Mouse (Mus musculus): ENCODE results near the gene Nkx2-2. TPM values are rescaled to one million over a fixed set of nuclear protein-coding genes. Genes with fewer than 3 reads are reported as not detected.
A peak's percentile ranks its signal among the peaks of the same experiment; 100 is the strongest.

Gene Nkx2-2
- polyA plus RNA-seq, 1 experiment from 2014 or later, result not detected

DNA sequence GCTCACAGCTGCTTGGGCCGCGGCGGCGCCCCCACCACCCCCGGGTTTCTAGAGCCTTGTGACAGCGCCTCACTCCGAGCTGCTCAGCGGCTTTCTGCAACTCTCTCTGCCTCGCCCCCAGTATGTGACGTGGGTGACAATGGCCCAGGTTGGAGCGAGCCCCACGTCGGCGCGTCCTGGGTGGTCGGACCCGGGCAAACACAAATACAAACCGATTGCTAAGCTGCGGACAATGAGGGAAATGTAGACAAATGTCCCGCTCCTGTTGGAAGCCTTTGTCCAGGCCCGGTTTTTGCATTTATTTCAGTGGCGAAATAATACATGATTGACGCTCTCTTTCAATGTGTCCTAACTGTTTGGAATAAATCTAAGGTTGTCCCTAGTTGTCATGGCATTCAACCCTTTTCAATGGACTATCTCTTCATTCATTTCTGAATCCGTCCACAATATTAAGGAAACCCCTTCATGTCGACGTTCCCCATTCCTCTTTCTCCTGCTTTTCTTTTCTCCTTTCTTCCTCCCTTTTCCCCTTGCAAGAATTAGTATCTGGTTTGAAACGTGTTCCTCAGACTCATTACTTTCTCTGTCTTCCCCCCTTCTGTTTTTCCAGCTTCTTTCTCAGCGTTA is 5.9 kb downstream of the Nkx2-2 start:
- no peak overlapping the region for H3K27ac ChIP-seq (replicated peaks)
- H3K4me1 ChIP-seq, result peaks cover 28% of the 10 kb centered on the region
- 3% methylated on average over 28 of the region's 28 CpGs for WGBS
- H3K9ac ChIP-seq, result no peak overlapping the region
- no peaks in the 10 kb centered on the region for H3K36me3 ChIP-seq
- 0 out of 2 replicates have a peak overlapping the region, but pooled peaks have one; percentile 6 for H3K4me2 ChIP-seq
- H3K9me3 ChIP-seq, result no peaks in the 10 kb centered on the region
- no peak overlapping the region for H3K4me3 ChIP-seq
- ATAC-seq (ENCODE audit: extremely low read depth, insufficient number of reproducible peaks, low FRiP score, low TSS enrichment), result no peak
- H3K27me3 ChIP-seq (replicated peaks), result peaks cover 96% of the 10 kb centered on the region

DNA sequence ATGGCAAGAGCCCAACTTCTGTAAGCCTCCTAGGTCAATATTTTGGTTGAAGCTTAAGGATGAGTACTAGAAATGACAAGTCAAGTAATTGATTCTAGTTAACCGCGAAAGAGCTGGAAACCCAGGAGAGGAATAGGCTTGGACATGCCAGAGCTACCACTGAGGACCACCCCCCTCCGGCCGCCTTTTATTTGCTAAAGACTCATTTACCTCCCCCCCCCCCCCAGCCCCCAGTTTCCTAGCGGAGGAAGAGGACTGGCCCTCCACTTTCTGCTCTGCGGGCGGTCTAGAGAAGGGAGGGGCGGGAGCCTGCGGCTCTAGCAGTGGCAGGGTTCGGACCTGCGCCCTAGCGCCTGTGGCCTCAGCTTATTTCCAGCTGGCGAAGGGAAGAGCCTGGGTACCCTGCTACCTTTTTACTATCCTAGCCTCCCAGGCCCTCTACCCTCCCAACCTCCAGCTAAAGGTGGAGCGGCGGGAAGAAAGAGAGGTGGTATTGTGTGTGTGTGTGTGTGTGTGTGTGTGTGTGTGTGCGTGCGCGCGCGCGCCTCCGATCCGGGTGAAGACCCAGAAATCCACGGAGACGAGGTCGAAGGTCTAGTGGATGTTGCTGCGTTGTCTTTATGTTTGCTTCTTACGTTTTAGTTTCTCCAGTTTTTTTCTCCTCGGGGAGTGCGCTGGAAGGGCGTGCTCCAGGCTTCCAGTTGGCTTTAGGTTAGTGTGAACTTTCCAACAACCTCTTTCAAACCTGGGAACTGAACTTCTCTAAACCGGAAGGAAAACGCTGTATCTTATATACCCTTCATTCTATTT is 6.8 kb downstream of the Nkx2-2 start:
- WGBS, result under 1% methylated on average over 31 of the region's 33 CpGs
- Histone ChIP-seq H3K4me1 (peaks cover 28% of the 10 kb centered on the region), H3K9ac (no peak overlapping the region), H3K4me2 (peak overlapping the region; percentile 13; the same call in 1 of the 2 replicates), H3K27ac (replicated peaks) (no peak overlapping the region), H3K4me3 (peak overlapping the region; percentile 5; the same call in 1 of the 2 replicates), H3K27me3 (replicated peaks) (peaks cover 96% of the 10 kb centered on the region), H3K36me3 (no peaks in the 10 kb centered on the region), H3K9me3 (no peaks in the 10 kb centered on the region)
- no peak for ATAC-seq (ENCODE audit: extremely low read depth, insufficient number of reproducible peaks, low FRiP score, low TSS enrichment)

DNA sequence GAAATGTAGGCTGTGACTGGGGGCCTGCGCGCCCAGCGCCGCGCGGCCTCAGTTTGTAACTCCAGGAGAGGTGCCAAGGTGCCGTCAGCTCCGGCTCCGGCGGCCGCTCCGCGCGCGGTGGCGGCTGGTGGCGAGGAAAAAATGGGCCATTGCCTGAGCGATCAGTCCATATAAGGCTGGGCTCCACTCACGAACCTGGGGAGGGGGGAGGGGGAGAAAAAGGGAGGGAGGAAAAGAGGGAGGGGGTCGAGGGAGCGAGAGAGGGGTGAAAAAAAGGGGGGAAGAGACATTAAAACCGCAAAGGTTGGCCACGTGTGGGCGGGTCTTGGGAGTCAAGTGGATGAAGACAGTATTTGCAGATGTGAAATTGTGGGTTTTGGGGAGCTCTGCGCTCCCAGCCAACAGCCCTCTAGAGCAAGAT is 7.8 kb downstream of the Nkx2-2 start:
- Histone ChIP-seq H3K36me3 (no peaks in the 10 kb centered on the region), H3K27ac (replicated peaks) (no peak overlapping the region), H3K4me2 (peak overlapping the region; percentile 61), H3K9me3 (no peaks in the 10 kb centered on the region), H3K4me1 (peaks cover 28% of the 10 kb centered on the region), H3K9ac (no peak overlapping the region), H3K4me3 (peak overlapping the region; percentile 40), H3K27me3 (replicated peaks) (peaks cover 97% of the 10 kb centered on the region)
- WGBS, result 1% methylated on average over 25 of the region's 25 CpGs
- no peak for ATAC-seq (ENCODE audit: extremely low read depth, insufficient number of reproducible peaks, low FRiP score, low TSS enrichment)

DNA sequence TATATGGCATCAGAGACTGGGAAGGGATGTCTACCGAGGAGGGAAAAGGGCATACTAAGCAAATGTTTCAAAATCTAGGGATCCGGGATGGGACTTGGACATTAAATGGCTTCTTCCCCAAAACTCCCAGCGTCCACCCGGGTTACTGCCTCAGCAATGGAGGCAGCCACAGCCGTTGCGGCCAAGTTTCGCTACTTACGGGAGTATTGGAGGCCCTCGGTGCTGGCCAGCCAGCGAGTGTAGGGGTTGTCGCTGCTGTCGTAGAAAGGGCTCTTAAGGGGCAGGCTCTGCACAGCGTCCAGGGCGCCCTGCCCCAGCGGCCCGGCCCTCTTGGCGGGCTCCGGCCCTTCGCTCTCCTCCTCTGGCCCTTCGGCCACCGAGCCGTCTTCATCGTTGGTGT is 8.5 kb downstream of the Nkx2-2 start:
- WGBS, result 0% methylated on average over 23 of the region's 23 CpGs
- Histone ChIP-seq H3K27ac (replicated peaks) (no peak overlapping the region), H3K4me2 (peak overlapping the region; percentile 61), H3K9me3 (no peaks in the 10 kb centered on the region), H3K36me3 (no peaks in the 10 kb centered on the region), H3K4me1 (peaks cover 28% of the 10 kb centered on the region), H3K9ac (no peak overlapping the region), H3K4me3 (peak overlapping the region; percentile 40), H3K27me3 (replicated peaks) (peaks cover 97% of the 10 kb centered on the region)
- no peak for ATAC-seq (ENCODE audit: extremely low read depth, insufficient number of reproducible peaks, low FRiP score, low TSS enrichment)

DNA sequence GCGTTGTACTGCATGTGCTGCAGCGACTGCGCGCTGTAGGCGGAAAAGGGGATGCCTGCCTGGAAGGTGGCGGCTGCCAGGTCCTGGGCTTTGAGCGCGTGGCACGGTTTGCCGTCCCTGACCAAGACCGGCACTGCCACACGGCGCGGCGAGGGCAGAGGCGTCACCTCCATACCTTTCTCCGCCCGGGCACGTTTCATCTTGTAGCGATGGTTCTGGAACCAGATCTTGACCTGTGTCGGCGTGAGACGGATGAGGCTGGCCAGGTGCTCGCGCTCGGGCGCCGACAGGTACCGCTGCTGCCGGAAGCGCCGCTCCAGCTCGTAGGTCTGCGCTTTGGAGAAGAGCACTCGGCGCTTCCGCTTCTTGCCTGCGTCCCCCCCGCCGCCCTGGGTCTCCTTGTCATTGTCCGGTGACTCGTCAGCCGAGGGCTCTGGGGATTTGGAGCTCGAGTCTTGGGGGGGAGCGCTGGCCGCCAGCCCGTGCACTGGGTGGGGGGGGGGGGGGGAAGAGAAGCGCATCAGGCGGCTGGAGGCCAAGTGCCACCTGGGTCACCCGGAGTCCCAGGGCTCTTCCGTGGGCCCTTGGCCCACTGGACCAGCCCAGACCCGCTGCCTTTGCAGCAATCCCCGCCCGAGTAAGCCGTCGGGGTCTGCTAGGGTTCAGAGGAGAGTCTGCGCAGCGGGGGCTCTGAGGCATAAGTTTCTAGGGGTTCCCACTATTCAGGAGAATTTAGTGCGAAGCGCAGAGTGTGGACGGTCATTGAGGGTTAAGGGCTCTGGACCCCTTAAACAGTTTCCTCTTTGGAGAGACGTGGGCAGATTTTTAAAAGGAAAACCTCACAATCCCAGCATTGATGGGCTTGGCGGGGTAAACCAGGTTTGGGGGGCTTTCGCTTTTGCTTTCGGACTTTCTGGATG is 9.7 kb downstream of the Nkx2-2 start:
- Histone ChIP-seq H3K4me1 (peaks cover 28% of the 10 kb centered on the region), H3K9ac (no peak overlapping the region), H3K4me2 (peak overlapping the region; percentile 62), H3K4me3 (peak overlapping the region; percentile 37), H3K27ac (replicated peaks) (no peak overlapping the region), H3K27me3 (replicated peaks) (peaks cover 97% of the 10 kb centered on the region), H3K36me3 (no peaks in the 10 kb centered on the region), H3K9me3 (no peaks in the 10 kb centered on the region)
- under 1% methylated on average over 65 of the region's 65 CpGs for WGBS
- no peak for ATAC-seq (ENCODE audit: extremely low read depth, insufficient number of reproducible peaks, low FRiP score, low TSS enrichment)

DNA sequence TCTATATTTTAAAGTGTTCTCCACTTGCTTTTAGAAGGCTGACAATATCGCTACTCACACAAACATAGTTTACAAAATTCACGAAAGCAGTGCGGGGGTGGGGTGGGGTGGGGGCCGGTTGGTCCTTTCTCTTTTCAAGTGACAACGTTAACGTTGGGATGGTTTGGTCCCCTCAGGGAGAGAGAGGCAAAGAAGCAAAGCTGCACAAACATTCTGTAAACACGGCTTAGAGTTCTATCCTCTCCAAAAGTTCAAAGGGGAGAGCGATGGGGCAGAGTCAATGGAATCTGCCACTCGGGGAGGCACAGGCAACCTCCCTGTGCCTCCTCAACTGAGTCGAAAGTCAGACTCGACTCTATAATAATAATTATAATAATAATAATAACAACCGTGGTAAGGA is 10.5 kb downstream of the Nkx2-2 start:
- Histone ChIP-seq H3K9me3 (no peaks in the 10 kb centered on the region), H3K9ac (no peak overlapping the region), H3K27me3 (replicated peaks) (peaks cover 97% of the 10 kb centered on the region), H3K36me3 (no peaks in the 10 kb centered on the region), H3K4me3 (peak overlapping the region; percentile 37), H3K27ac (replicated peaks) (no peak overlapping the region), H3K4me1 (peaks cover 30% of the 10 kb centered on the region), H3K4me2 (peak overlapping the region; percentile 62)
- ATAC-seq (ENCODE audit: extremely low read depth, insufficient number of reproducible peaks, low FRiP score, low TSS enrichment), result no peak
- 3% methylated on average over 12 of the region's 12 CpGs for whole genome bisulfite sequencing

DNA sequence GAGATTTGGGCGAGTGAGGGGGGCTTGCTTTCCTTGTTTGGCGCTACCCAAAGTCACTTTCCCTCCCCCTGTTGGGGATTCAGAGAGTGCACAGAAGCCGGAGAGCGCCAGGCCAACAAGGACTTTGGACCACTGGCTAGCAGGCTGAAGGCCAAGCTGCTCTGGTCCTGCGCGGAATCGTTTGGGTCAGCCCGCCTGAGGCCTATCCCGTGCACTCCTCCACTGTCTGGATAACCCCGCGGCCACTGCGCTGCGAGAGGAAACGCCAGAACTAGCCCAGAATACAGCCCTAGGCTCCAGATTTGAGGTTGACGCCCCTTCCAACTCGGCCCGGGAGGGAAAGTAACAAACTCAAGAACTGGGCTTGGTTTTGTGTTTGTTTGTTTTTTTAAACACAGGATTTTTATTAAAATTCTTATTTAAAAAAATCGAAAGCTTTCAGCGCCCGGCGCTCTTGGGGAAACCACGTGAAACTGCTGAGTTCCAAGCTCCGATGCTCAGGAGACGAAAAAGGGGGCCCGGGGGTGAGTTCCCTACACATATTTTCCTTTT is 11.3 kb downstream of the Nkx2-2 start:
- Histone ChIP-seq H3K36me3 (no peaks in the 10 kb centered on the region), H3K4me2 (no peak overlapping the region), H3K9me3 (no peaks in the 10 kb centered on the region), H3K9ac (no peak overlapping the region), H3K27ac (replicated peaks) (no peak overlapping the region), H3K4me1 (peaks cover 34% of the 10 kb centered on the region), H3K27me3 (replicated peaks) (peaks cover 97% of the 10 kb centered on the region), H3K4me3 (no peak overlapping the region)
- no peak for ATAC-seq (ENCODE audit: extremely low read depth, insufficient number of reproducible peaks, low FRiP score, low TSS enrichment)
- WGBS, result 5% methylated on average over 25 of the region's 25 CpGs

DNA sequence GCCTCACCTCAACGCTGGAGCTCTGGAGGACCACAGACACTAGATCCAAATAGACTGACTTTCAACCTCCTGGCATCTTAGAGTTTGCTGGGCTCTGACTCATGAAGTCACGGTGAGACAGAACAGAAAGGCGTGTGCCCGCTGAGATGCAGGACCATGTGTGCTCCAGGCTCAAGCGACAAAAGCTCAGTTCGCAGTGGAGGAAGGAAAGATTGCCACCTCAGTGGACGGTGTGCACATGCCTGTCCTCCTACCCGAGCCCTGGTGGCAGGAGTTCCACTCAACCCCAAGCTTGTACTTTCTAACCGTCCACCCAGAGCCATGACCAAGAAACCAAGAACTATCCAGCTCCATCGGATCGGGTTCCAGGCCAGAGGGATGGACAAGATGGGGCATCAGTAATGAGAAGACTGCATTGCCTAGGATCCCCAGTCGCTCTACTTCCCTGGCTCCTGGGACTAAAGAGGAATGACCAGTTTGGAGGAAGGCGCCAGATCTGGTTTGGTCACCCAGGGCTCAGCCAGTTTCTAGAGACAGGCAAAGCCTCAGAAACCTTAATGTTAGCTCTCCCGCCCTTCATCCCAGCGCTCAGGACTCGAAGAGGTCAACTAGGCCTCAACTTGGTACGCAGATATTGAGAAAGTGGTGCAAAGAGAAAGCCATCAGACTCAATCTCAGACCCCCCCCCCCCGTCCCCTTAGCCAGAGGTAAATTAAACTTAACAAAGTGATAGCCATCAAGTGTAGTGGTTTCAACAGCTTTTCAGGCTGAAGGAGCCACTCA is 11.9 kb downstream of the Nkx2-2 start:
- Histone ChIP-seq H3K36me3 (no peaks in the 10 kb centered on the region), H3K4me3 (no peak overlapping the region), H3K27me3 (replicated peaks) (peaks cover 95% of the 10 kb centered on the region), H3K9ac (no peak overlapping the region), H3K27ac (replicated peaks) (no peak overlapping the region), H3K9me3 (no peaks in the 10 kb centered on the region), H3K4me2 (no peak overlapping the region), H3K4me1 (peaks cover 30% of the 10 kb centered on the region)
- 17% methylated on average over 18 of the region's 18 CpGs for WGBS
- no peak for ATAC-seq (ENCODE audit: extremely low read depth, insufficient number of reproducible peaks, low FRiP score, low TSS enrichment)

DNA sequence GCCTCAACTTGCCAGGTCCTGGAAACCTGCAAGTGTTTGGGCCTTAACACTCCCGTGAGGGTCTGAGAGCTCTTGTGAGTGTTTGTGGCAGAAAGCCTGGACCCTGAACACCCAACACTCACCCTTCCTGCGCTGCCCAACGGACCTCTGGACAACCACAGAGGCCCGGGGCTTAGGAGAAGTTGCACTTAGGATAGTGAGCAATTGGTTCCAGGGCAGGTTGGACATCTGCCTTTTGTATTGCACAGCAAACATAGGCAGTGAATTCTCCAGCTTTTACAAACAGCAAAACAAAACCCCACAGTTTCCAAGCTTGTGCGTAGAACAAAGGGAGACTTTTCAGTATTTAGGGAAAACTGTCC is 12.8 kb downstream of the Nkx2-2 start:
- Histone ChIP-seq H3K4me3 (no peak overlapping the region), H3K4me1 (peaks cover 30% of the 10 kb centered on the region), H3K9ac (no peak overlapping the region), H3K27ac (replicated peaks) (no peak overlapping the region), H3K4me2 (no peak overlapping the region), H3K36me3 (no peaks in the 10 kb centered on the region), H3K27me3 (replicated peaks) (peaks cover 95% of the 10 kb centered on the region), H3K9me3 (no peaks in the 10 kb centered on the region)
- 13% methylated on average over 5 of the region's 5 CpGs for WGBS
- ATAC-seq (ENCODE audit: extremely low read depth, insufficient number of reproducible peaks, low FRiP score, low TSS enrichment), result no peak

DNA sequence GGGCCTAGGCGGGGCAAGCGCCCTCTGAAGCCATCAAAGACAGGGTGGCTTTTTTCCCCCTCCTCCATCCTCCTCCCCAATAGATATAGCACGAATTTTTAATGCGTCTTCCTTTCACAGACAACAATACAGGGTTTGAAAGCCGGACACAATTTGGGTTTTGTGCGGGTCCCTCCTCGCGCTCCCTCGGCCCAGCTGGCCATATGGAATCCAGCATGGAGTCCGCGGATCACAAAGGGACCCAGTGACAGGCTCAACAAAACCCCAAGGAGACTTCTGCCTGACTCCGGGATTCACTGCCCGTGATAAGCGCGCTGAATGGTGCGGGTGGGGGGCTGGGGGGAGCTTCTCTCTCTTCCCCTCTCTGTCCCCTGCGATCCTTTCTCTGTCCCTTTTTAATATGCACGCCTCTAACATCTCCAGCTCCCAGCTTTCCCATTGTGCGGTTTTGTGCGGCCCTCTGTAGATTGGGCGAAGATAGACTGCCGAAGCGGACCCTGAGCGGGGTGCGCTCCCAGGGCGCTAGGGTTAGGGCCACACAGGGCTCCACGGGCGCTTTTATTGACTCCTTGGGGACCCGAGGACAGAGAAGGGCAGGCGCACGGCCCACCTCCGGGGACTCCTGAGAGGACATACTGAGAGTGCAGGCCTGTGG is 13.3 kb downstream of the Nkx2-2 start:
- Histone ChIP-seq H3K27ac (replicated peaks) (no peak overlapping the region), H3K4me2 (no peak overlapping the region), H3K4me3 (no peak overlapping the region), H3K9me3 (no peaks in the 10 kb centered on the region), H3K27me3 (replicated peaks) (peaks cover 91% of the 10 kb centered on the region), H3K9ac (no peak overlapping the region), H3K36me3 (no peaks in the 10 kb centered on the region), H3K4me1 (peaks cover 25% of the 10 kb centered on the region)
- 4% methylated on average over 30 of the region's 32 CpGs for WGBS
- no peak for ATAC-seq (ENCODE audit: extremely low read depth, insufficient number of reproducible peaks, low FRiP score, low TSS enrichment)

Data from heart, embryonic 13.5 days (tissue).